Mouse (Mus musculus): ENCODE measurements around the gene Sdhb. TPM values are rescaled to one million over a fixed set of nuclear protein-coding genes. Genes with fewer than 3 reads are reported as not detected.

The Sdhb gene
- polyA plus RNA-seq, 1 experiment from 2014 or later = 392 TPM

- Histone ChIP-seq H3K27ac (ENCODE audit: low read depth) (no peak overlapping the region), H3K36me3 (ENCODE audit: insufficient read depth) (peaks cover 85% of the 10 kb centered on the region), H3K9ac (no peak overlapping the region), H3K4me3 (ENCODE audit: low read depth, low read length) (no peak overlapping the region), H3K27me3 (ENCODE audit: insufficient read depth, low read length) (no peaks in the 10 kb centered on the region), H3K4me1 (ENCODE audit: insufficient read depth) (no peaks in the 10 kb centered on the region), H3K4me2 (no peak overlapping the region), H3K9me3 (ENCODE audit: low read depth, low read length) (no peaks in the 10 kb centered on the region)
- no peak for DNase-seq
- TF ChIP-seq CTCF (IDR thresholded peaks at IDR 0.05; ENCODE audit: low read depth) = no peak
- ATAC-seq (ENCODE audit: insufficient read depth) = no peak
- 92% methylated on average over 9 of the region's 9 CpGs for WGBS
Measured at GRCm38 (mm10) chr4:140996812-140997211, 35.8 kb downstream of the Sdhb start.

DNA sequence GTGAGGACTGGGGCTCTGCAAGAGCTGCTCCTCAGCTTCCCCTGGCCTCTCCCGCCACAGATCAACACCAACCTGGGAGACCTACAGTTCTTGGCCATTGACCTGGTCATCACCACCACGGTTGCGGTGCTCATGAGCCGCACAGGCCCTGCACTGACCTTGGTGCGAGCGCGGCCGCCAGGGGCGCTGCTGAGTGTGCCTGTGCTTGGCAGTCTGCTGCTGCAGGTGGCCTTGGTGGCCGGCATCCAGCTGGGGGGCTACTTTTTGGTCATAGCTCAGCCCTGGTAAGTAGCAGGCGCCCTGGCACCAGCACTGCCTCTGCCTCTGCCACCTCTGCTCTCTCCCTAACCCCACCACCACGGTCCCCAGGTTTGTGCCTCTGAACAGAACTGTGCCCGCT lies 45.0 kb downstream of the Sdhb start:
- ATAC-seq (ENCODE audit: insufficient read depth) = no peak
- no peaks in the 10 kb centered on the region for H3K9me3 ChIP-seq (ENCODE audit: low read depth, low read length)
- WGBS = 78% methylated on average over 13 of the region's 13 CpGs

DNA sequence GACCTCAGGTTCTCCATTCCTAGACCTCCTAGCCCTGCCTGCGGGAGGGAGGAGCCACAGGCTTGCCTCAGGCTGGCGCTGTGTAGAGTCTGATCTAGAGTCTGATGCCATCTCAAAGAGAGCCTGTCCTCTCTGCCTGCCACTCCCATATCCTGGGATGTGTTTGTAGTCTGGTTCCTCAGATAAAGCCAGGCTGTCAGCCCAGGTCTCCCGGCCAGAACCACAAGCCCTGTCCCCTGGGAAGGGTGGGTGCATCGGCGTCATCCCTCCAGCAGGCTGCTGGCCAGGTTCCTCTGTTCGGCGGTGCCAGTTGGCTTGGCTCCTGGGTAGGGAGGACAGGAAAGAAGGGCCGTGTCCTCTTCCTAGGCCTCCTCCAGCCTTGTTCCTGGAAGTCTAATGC lies 47.0 kb downstream of the Sdhb start:
- no peak overlapping the region for H3K4me3 ChIP-seq (ENCODE audit: low read depth, low read length)
- H3K9ac ChIP-seq = no peak overlapping the region
- H3K27me3 ChIP-seq (ENCODE audit: insufficient read depth, low read length) = no peaks in the 10 kb centered on the region
- 89% methylated on average over 8 of the region's 8 CpGs for WGBS
- H3K9me3 ChIP-seq (ENCODE audit: low read depth, low read length) = no peaks in the 10 kb centered on the region
- no peak overlapping the region for H3K27ac ChIP-seq (ENCODE audit: low read depth)
- no peak for ATAC-seq (ENCODE audit: insufficient read depth)
- no peak overlapping the region for H3K4me2 ChIP-seq
- no peak for DNase-seq
- peaks cover 52% of the 10 kb centered on the region for H3K36me3 ChIP-seq (ENCODE audit: insufficient read depth)
- no peak for TF ChIP-seq CTCF (IDR thresholded peaks at IDR 0.05; ENCODE audit: low read depth)
- no peaks in the 10 kb centered on the region for H3K4me1 ChIP-seq (ENCODE audit: insufficient read depth)

More for the DNA sequence above, 45.0 kb downstream of the Sdhb start:
- peak; percentile 63 for TF ChIP-seq CTCF (IDR thresholded peaks at IDR 0.05; ENCODE audit: low read depth)
- H3K27ac ChIP-seq (ENCODE audit: low read depth) = no peak overlapping the region
- H3K9ac ChIP-seq = no peak overlapping the region
- H3K4me1 ChIP-seq (ENCODE audit: insufficient read depth) = no peaks in the 10 kb centered on the region
- H3K27me3 ChIP-seq (ENCODE audit: insufficient read depth, low read length) = no peaks in the 10 kb centered on the region
- peaks cover 65% of the 10 kb centered on the region for H3K36me3 ChIP-seq (ENCODE audit: insufficient read depth)
- no peak overlapping the region for H3K4me2 ChIP-seq
- no peak overlapping the region for H3K4me3 ChIP-seq (ENCODE audit: low read depth, low read length)
- no peak for DNase-seq

GRCm38 (mm10) chr4:141010118-141010517 lies 49.1 kb downstream of the Sdhb start, which contains the start of gene Mfap2:
TSS of gene Mfap2 (plus strand) at chr4:141010418.
- H3K4me3 ChIP-seq (ENCODE audit: low read depth, low read length) = peak within 1 kb of the TSS; percentile 76
- DNase-seq = no peak
- peak within 1 kb of the TSS; percentile 94 for H3K27ac ChIP-seq (ENCODE audit: low read depth)
- WGBS = 9% methylated on average over 7 of the region's 7 CpGs
- H3K36me3 ChIP-seq (ENCODE audit: insufficient read depth) = peaks cover 53% of the 10 kb centered on the region
- H3K4me2 ChIP-seq = peak within 1 kb of the TSS; percentile 79
- H3K27me3 ChIP-seq (ENCODE audit: insufficient read depth, low read length) = no peaks in the 10 kb centered on the region
- H3K4me1 ChIP-seq (ENCODE audit: insufficient read depth) = no peaks in the 10 kb centered on the region
- peak within 1 kb of the TSS; percentile 89 for H3K9ac ChIP-seq
- no peaks in the 10 kb centered on the region for H3K9me3 ChIP-seq (ENCODE audit: low read depth, low read length)
- TF ChIP-seq CTCF (IDR thresholded peaks at IDR 0.05; ENCODE audit: low read depth) = no peak
- ATAC-seq (ENCODE audit: insufficient read depth) = no peak

DNA sequence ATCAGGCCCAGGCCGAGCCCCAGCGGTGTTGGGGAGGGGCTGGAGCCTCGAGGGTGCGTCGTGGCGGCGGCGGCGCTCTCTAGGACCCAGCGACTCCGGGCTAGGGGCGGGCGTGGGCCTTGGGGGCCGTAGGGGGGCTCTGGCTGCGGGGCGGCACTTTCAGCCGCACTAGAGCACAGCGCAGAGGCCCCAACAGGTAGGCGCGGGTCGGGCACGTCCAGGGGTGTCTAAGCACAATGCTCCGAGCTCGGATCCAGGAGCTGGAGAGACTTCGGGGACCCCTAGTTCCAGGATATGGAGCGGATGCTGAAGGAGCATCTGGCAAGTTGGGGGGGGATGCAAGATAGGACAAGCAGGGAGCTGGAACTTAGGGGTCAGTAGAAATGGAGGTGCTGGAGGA lies 49.5 kb downstream of the Sdhb start:
- Histone ChIP-seq H3K4me2 (peak overlapping the region; percentile 79), H3K27me3 (ENCODE audit: insufficient read depth, low read length) (no peaks in the 10 kb centered on the region), H3K4me3 (ENCODE audit: low read depth, low read length) (peak overlapping the region; percentile 76), H3K9ac (peak overlapping the region; percentile 89), H3K4me1 (ENCODE audit: insufficient read depth) (no peaks in the 10 kb centered on the region), H3K36me3 (ENCODE audit: insufficient read depth) (peaks cover 55% of the 10 kb centered on the region), H3K27ac (ENCODE audit: low read depth) (peak overlapping the region; percentile 94), H3K9me3 (ENCODE audit: low read depth, low read length) (no peaks in the 10 kb centered on the region)
- TF ChIP-seq CTCF (IDR thresholded peaks at IDR 0.05; ENCODE audit: low read depth) = no peak
- DNase-seq (peak; percentile 87), ATAC-seq (ENCODE audit: insufficient read depth) (peak; percentile 84)
- under 1% methylated on average over 26 of the region's 26 CpGs for WGBS

DNA sequence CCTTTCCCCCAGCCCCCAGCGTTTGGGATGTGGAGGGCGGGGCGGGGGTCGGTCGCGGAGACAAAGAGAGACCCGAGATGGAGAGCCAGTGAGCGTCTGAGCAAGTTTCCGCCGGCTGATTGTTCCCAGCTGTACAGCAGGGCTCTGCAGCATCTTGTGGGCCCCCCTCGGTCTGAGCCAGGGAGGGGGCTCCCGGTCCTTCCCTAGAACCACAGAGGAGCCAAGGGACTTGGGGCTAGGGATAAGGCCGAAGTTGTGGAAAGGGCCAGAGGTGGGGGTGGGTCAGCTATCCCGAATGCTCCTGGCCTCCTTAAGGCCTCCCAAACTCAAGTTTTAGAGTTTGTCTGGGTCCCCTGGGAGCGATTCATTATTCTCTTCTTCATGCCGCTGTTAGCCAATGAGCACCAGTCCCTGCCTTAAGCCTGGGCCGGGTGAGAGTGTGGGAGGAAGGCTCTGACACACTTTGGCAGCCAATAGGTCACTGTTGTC lies 50.0 kb downstream of the Sdhb start:
- Histone ChIP-seq H3K4me1 (ENCODE audit: insufficient read depth) (no peaks in the 10 kb centered on the region), H3K9ac (peak overlapping the region; percentile 89), H3K36me3 (ENCODE audit: insufficient read depth) (peaks cover 55% of the 10 kb centered on the region), H3K9me3 (ENCODE audit: low read depth, low read length) (no peaks in the 10 kb centered on the region), H3K27ac (ENCODE audit: low read depth) (peak overlapping the region; percentile 94), H3K4me2 (peak overlapping the region; percentile 79), H3K27me3 (ENCODE audit: insufficient read depth, low read length) (no peaks in the 10 kb centered on the region), H3K4me3 (ENCODE audit: low read depth, low read length) (peak overlapping the region; percentile 76)
- WGBS = under 1% methylated on average over 17 of the region's 17 CpGs
- ATAC-seq (ENCODE audit: insufficient read depth) (peak; percentile 72), DNase-seq (peak; percentile 84)
- no peak for TF ChIP-seq CTCF (IDR thresholded peaks at IDR 0.05; ENCODE audit: low read depth)

- no peak for TF ChIP-seq CTCF (IDR thresholded peaks at IDR 0.05; ENCODE audit: low read depth)
- 35% methylated on average over 14 of the region's 14 CpGs for WGBS
- DNase-seq (peak; percentile 30), ATAC-seq (ENCODE audit: insufficient read depth) (no peak)
- Histone ChIP-seq H3K27me3 (ENCODE audit: insufficient read depth, low read length) (no peaks in the 10 kb centered on the region), H3K36me3 (ENCODE audit: insufficient read depth) (peaks cover 55% of the 10 kb centered on the region), H3K27ac (ENCODE audit: low read depth) (peak overlapping the region; percentile 94), H3K4me3 (ENCODE audit: low read depth, low read length) (peak overlapping the region; percentile 76), H3K9me3 (ENCODE audit: low read depth, low read length) (no peaks in the 10 kb centered on the region), H3K9ac (peak overlapping the region; percentile 89), H3K4me2 (peak overlapping the region; percentile 79), H3K4me1 (ENCODE audit: insufficient read depth) (no peaks in the 10 kb centered on the region)
Measured at GRCm38 (mm10) chr4:141011556-141012328, 50.7 kb downstream of the Sdhb start.

All from lung, embryonic 14.5 days (tissue).